Mouse (Mus musculus) monocyte, adult 5-6 weeks (primary cell): ENCODE data around the gene Fndc5. TPM values are rescaled to one million over a fixed set of nuclear protein-coding genes. Genes with fewer than 3 reads are reported as not detected.

Source experiments
- ATAC-seq: fragments of 153-309, 156-312 bp; replicated peaks from 2 replicates; pipeline ENCODE4 v1.8.0; 2017; ENCODE audit warnings: mild to moderate bottlenecking; ENCODE audit not compliant: low TSS enrichment, insufficient number of reproducible peaks, severe bottlenecking, poor library complexity, low FRiP score
- total RNA-seq: library from RNA; stranded (forward); fragments of 200-1000, 200-491, 200-594 nt; gene quantifications from 3 replicates; pipeline ENCODE4 v1.2.3, GENCODE M21; 2017

Fndc5 gene
- total RNA-seq, 1 experiment from 2014 or later: not detected

DNA sequence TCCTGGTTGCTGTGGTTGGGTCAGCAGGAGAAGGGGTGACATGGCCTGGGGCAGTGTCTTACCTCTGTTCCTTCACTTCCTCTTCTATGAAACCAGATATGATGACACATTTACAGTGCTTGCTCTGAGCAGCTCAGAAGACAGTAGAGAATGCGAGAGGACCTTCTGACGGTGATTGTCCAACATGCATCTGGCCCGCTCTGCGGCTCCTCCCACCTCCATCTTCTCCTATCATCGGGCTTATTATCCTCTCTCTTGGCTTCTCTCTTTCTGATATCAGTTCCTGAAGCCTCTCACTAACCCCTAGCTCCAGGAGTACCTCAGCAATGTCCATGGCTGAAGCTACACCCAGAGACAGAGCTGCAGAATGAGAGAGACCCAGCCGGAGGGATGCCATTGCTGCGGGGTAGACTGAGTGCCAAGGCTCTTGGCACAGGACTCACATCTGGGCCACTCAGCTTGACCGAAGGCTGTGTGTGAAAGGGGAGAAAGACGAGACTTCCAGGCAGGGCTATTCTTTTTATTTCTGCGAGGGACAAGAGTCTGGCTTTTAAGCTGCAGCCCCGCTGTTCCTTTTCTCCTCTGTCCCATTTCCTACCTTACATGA is 5.7 kb downstream of the Fndc5 start:
- no peak for ATAC-seq

DNA sequence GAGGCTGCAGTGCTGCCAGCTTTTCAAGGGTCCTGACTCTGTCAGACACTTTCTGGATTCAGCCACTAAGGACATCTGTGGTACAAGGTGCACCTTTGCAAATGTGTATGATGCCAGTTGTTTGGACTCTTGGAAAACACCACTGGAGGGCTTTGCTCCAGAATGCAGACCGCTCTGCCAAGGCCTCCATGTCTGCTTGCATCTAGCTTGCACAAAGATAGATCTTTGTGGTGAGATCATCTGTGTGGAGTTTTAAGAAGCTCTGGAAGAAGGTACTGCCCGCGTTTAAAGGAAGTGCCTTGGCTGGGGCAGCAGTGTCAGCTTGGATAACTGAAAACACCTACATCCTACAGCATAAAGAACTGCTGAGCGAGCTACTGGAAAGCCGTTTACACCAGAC is 6.7 kb downstream of the Fndc5 start:
- ATAC-seq: no peak

DNA sequence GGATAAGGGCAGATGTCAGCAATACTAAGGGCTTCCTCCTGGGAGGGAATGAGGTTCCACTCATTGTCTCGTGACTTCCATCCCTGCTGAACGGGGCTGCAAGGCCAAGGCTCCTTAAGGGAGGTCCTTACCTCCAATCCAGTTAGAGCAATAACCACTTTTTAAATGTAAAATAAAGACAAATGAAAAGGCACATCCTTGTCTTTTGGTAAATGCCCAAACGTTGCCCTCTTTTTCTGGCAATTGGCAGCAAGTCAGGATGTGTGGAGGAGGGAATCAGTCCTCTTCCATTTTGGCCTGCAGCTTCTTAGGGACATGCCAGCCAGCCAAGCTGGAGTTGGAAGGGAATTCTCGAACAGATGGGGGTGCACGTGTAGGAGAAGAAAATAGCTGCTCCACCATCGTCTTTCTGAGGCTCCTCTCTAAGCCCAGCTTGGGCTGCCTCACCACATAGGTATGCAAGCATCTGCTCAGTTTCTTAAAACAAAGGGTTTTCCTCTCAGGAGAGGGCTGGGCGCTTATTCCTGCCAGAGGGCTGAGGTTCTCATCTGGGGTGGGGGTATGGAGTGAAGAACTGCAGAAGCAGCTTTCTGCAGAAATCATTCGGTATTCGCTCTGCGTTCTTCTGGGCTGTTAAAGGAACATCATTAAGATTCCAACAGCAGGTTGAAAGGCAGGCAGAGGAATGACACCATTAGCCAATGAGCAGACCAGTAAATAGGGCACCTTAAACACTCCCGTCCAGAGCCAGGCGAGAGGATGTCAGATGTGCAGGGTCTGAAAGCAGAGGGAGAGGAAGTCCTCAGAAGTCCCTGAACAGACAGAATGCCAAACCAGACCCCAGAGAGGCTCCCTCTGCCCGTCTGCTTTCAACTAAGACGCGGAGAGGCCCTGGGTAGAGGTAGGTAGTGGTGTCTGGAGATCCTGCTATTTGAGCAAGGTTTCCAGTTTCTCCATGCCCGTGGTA is 7.9 kb downstream of the Fndc5 start:
- ATAC-seq: no peak

GRCm38 (mm10) chr4:129145411-129145810 is 8.6 kb downstream of the Fndc5 start:
- no peak for ATAC-seq

DNA sequence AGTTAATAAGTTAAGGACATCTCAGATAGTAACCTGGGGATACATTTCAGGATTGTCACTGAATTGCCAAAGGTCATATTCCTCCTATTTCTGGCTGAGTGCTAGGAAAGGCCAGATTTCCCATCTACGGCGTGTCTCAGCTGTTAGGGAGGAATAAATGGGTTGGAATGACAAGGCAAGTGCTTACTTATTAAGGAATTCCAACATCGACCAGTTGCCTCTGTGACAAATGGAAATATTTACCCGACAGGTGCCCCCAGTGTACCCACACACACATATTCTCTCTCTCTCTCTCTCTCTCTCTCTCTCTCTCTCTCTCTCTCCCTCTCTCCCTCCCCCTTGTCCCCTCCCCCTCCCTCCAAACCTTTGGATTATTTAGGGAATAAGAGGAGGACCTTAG is 9.1 kb downstream of the Fndc5 start:
- ATAC-seq: no peak

DNA sequence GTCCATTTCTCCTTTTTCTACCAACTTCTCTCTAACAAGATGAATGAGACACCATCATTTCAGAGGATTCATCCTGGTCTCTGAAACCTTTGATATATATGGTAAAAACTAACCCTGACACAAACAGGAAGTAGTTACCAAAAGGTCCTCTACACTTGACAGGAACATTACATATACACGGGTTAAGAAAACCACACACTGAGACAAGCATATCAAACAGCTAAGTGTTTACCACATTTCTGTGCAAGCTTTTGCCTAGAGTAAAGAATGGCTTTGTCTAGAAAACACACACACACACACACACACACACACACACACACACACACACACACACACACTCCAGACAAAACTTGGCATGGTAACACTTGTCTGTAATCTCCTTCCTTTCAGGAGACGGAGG is 9.6 kb downstream of the Fndc5 start:
- ATAC-seq: no peak

GRCm38 (mm10) chr4:129147552-129148103 is 10.8 kb downstream of the Fndc5 start:
- no peak for ATAC-seq

DNA sequence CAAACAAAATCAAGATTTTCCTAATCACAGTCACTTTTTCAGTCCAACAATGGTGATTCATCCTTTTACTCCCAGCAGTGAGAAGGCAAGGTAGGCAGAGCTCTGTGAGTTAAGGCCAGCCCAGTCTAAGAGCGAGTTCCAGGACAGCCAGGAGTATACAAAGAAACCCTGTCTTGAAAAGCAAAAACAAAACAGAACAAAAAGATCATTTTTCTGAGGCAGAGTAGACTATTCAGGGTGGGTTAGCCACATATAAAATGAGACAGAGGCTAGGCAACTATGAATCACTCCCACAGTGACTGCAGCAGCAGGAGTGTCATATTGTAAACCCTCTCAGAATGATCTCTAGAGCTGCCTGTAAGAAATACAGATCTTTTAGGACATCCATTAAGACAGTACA is 12.5 kb downstream of the Fndc5 start:
- no peak for ATAC-seq

DNA sequence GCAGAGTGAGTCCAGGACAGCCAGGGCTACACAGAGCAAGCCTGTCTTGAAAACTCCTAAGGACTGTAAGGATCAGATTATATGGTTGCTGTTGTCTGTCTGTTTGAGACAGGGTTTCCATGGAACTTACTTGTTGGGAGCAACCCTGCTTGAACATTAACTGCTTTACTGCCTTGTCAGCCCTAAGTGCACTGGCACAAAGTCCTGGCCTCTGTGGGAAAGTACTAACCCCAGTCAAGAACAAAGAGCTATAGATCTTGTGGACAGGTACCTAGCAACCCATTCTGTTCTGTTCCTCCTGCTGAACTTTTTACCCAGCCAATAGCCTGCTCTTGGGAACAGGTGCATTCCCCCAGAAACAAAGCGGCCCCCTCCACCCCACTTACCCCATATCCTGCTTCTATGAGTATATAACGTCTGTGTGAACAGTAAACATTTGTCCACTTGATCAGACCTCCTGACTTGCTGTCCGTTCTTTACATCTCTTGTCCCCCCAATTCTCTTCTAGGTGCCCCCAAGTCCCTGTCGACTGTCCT is 14.5 kb downstream of the Fndc5 start:
- no peak for ATAC-seq

- ATAC-seq: no peak
Observed at GRCm38 (mm10) chr4:129157541-129157940, 20.7 kb downstream of the Fndc5 start.

DNA sequence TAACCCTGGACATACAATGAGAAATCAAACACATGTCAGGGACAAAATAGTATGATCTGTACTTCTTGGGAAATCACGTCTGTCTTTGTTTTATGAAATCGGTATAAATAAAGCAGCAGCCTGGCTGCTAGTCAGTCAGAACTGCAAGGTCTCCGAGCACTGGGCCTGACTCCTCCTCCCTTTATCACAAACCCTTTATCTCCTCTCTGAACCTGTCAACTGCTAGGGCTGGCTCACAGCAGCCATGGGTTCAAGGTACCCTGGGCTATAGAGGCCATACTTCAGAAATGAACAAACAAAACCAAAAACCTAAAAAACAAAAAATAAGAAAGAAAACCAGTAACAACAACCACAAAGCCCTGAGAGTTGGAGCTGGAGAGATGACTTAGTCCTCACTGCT is 21.8 kb downstream of the Fndc5 start:
- no peak for ATAC-seq

DNA sequence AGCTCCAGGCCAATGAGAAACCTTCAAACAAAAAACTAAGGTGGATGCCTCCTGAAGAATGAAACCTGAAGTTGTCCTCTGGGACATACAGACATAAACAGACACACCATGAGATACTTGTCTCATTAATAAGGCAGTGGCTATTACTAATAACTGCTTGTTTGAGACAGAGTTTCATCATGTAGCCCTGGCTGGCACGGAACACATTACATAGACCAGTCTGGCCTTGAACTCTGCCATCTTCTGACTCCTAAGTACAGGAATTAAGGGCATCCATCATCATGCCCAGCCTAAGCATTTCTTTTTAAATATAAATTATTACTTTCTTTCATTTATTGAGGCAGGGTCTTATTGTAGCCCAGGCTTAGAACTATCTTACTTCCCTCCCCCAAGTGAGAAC is 24.3 kb downstream of the Fndc5 start:
- no peak for ATAC-seq

DNA sequence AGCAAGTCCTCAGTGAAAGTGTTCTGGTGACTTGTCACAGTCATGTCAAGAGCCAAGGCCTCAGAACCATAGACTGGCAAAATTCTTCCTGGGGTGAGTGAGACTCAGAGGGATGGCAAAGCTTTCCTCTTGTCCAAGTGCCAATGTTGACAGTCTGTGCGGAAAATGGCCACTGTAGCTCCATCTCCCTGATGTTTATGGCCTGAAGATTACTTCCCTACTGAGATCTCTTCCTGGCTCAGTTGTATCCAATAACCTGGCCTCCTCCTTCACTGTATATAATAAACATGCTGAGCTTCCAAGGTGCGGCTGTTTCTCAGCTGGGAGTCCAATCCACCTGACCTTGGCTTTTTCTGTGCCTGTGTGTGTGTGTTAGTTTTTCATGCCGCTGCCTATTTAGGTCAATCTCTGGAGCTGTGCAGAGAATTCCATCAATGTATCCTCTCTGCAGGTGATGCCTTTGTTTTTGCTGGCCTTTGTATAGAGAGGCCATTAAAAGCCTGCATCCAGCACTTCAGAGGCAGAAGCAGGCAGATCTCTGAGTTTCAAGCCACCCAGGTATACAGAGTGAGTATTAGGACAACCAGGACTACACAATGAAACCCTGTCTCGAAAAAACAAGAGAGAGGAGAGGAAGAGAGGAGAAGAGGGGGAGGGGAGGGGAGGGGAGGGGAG is 24.9 kb downstream of the Fndc5 start:
- no peak for ATAC-seq

DNA sequence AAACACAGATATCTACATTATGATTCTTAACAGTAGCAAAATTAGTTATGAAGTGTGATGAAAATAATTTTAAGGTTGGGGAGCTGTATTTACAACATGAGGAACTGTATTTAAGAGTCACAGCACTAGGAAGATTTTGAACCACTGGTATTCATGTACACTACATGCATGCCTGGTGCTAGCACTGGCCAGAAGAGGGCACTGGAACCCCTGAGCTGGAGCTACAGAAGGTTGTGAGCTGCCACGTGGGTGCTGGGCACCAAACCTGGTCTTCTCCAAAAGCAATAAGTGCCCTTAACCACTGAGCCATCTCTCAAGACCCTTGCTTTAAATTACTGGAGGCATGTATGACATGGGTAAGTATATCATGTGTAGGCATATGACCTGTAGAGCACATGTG is 35.7 kb downstream of the Fndc5 start:
- no peak for ATAC-seq

GRCm38 (mm10) chr4:129179560-129179959 is 42.8 kb downstream of the Fndc5 start:
- no peak for ATAC-seq

- no peak for ATAC-seq
Observed at GRCm38 (mm10) chr4:129188041-129188659, 51.4 kb downstream of the Fndc5 start.

DNA sequence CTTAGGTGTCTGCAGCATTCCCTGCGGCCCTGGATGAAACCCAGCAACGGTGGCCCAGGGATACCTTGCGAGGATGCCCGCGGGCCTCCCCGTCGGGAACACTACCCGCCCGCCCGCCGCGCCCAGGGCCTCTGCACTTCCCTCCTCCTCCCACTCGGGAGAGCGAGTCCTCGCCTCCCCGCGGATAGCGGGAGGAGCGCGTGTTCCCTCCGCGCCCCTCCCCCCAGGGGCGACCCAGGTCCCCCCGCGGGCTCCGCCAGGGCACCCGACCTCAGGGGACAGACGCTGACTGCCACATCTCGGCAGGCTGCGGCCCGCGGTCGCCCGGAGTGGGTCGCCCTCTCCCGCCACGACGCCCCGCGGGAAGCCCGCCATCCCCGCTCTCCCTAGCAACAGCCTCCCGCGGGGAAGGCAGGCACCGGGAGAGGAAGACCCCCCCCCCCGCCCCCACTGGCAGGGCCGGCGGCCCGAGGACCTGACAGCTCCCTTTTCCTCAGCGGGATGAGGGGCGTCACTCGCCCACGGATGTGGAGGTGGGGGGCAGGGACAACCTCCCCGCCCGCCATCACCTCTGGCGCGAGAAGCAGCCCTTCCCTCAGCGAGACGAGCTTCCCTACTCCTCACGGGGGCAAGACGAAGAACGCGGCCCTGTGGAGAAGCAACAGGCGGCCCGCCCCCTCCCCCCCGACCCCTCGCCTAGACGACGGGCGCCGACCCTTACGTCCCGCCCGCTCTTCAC is 52.2 kb downstream of the Fndc5 start:
- ATAC-seq: 0 out of 2 replicates have a peak, but pooled peaks have one; percentile 2
